Mouse (Mus musculus) spleen, postnatal 4 days (tissue): Measurements from ENCODE around the gene Gli1.

Experiments
- DNase-seq, 2 experiments: peaks; one replicate each; pipeline ENCODE4 v3.0.0; 2022; ENCODE audit warnings: low spot score in 2 of 2

Gli1 gene

DNA sequence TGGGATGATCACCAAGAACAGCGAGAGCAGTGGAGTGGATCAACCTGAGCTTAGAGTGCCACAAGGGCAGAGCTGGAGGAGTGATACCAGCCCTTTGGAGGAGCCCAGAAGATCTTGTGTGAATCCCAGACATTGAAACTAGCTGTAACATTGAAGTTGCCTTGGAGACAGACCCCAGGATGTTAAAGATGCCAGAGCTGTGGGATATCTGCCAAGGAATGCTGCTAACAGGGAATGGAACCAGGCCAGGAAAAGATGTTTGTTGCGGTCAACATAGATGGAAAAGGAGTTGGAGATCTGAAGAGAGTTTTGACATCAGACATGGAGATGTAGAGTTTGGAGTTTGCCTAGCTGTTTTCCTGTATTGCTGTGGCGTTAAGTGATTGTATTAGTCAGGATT is 4.4 kb upstream of the Gli1 start:
- DNase-seq: no peak

DNA sequence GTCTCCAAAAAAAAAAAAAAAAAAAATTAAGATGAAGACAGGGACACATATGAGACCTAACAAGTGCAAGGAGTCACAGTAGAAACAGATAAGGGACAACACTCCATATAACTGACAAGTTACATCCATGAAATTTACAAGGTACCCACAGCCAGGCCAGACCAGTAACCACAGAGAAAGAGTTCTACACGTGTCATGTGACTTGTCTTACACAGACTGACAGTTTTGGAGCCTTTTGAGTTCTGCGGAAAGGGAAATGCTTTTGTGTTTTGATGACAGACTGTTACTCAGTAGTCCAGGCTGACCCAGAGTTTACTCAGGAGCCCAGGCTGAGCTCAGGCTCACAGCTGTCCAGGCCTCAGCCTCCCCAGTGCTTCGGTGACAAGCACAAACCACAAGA is 1.3 kb upstream of the Gli1 start:
- DNase-seq: no peak

- DNase-seq: no peak
These were observed 449 bp downstream of the Gli1 start for GRCm38 (mm10) chr10:127341360-127341690.

GRCm38 (mm10) chr10:127340577-127341359 is 1.0 kb downstream of the Gli1 start:
- no peak for DNase-seq

DNA sequence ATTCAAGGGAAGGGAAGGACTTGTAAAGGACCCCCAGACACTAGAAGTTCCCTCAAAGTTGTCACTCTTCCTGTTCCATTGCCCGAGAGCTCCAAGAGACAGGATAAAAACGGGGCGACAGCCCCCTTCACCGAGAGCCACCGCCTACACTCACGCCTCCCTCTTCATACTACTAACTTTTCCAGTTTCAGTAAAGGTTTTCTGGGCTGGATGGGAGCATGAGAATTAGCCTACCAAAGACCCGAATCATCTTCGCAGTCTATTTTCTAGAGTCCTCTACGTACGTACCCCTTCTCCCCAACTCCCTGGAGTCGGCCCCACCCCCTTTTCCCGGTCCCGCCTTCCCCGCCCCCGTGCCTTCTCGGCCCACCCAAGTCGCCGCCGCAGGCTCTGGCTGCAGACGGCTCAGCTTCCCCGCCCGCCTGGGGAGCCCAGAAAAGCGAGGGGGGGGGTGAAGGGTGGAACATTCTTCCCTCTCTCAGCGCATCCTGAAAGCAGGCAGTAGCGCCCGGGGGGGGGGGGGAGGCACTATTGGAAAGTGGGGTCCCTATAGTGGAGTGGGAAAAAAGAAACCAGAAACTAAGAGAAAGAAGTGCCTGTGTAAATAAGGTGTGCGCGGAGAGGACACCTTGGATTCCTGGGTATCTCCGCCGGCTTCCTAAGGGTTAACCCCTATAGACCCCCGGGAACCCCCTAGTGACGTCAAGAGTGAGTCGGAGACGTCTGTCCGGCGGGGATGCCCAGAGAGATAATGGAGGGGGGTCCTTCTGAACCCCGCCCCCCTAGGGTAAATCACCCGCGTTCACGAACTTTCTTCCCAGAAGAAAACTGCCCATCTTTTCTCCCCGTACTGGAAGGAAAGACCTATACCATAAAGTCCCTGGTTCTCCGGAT is 1.8 kb downstream of the Gli1 start:
- no peak for DNase-seq

- DNase-seq: peak; percentile 84 to 91
These were observed 2.7 kb downstream of the Gli1 start for GRCm38 (mm10) chr10:127338930-127339682.

DNA sequence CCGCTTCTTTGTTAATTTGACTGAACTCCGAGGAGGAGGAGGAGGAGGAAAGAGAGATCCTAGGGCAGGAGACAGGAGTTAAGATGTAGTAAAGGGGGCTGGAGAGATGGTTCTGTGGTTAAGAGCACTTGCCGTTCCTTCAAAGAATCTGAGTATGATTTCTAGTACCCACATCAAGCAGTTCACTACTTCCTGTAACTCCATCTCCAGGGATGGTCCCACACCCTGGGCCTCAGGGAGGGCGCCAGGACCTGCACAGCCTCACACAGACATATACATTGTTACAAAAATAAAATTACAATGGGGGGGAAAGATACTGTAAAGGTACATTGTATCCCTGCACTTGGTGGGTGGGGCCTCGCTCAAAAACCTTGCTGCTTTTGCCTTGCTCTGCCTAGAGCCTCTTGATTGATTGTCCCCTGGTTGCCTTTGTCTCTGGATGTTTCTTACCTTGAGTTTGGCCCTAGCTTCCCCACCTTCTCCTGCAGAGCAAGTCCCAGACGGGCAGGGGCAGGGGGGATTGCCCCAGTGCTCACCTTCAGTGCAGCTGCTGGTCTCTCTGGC is 4.2 kb downstream of the Gli1 start:
- no peak for DNase-seq

DNA sequence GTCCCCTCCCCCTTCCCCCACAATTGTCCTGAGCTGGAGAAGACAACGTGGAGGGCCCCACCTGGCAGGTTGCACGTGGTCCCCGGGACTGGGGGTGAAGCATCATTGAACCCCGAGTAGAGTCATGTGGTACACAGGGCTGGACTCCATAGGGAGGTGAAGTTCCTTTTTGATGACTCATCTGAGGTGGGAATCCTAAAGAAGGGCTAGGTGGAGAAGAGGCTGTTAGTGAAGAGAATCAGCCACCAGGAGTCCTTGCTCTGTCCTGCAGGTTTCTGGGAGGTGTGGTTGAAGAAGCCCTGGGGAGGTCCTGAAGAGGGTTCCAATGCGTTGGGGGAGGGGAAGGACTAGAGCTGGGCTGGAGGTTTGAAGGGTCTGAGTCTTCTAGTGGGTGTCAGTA is 4.8 kb downstream of the Gli1 start:
- DNase-seq: no peak

GRCm38 (mm10) chr10:127335271-127335670 is 6.5 kb downstream of the Gli1 start:
- DNase-seq: no peak

DNA sequence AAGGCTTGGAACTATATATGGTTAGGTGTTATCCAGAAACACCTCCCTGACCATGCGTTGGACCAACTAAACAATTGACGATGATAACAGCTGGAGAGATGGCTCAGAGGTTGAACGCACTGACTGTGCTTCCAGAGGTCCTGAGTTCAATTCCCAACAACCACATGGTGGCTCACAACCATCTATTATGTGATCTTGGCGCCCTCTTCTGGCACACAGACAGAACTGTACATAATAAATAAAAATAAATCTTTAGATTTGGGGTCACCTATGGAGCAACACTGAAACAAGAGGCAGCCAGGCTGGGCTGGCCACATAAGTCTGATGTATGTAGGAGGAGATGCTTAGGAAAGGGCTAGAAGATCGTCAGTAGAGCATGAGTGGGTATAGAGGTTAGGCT is 8.6 kb downstream of the Gli1 start:
- DNase-seq: no peak

DNA sequence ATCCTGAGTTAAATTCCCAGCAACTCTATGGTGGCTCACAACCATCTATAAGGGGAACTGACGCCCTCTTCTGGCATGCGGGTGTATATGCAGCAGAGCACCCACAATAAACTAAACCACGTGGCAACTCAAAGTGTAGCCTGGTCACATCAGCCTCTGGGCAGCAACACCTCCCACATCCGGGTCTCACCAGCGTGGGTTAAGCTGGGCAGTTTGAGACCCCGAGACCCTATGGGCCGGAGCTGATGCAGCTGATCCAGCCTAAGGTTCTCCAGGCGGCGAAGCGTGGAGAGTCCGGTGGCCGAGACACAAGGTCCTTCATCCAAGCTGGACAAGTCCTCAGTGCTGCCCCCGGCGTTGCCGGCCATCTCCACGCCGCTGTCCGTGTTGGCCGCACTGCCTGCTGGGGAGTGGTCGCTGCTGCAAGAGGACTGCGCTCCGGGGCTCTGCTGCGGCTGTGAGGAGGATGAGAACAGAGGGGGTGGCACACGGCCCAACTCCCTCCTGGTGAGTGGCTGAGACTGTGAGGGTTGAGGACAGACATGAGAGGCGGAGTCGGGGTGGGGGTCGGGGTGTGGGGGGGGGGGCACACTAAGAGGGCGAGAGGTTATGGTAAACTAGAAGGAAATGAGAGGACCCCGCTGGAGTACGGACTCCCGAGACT is 9.4 kb downstream of the Gli1 start:
- DNase-seq: peak in 1 of 2 experiments; percentile 64

DNA sequence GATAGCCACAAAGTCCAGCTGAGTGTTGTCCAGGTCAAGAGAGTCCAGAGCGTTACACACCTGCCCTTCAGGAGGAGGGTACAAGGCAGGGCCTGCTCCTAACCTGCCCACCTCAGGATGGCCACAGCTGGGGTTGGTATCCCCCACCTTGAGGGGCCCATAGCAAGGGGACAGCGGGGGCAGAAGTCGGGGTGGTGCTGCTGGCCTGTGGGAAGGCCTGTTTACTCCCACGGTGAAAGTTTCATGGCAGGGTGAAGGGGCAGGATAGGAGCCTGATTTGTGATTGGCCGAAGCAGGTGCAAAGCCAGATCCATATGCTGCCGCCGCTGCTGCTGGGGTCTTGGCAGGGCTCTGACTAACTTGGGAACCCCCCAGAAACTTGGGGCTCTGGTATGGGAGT is 11.6 kb downstream of the Gli1 start:
- DNase-seq: no peak

- no peak for DNase-seq
These were observed 14.2 kb downstream of the Gli1 start for GRCm38 (mm10) chr10:127327461-127328145.

DNA sequence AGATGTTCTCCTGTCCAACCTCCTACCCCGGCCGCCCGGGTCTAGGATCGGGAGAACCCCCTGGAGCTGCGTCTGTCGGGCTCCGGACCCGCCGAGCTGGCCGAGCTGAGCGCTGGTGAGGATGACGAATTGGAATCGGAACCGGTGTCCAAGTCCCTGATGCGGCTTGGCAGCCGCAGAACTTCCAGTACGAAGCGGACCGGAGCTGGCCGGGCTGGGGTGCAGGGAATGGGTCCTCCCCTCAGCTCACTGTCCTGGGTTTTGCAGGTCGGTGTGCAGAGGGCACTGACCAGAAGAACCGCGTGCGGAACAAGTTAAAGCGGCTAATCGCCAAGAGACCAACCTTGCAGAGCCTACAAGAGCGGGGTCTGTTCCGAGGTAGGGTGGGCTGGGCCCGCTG is 14.9 kb downstream of the Gli1 start:
- no peak for DNase-seq

- DNase-seq: peak in 1 of 2 experiments; percentile 49
These were observed 15.6 kb downstream of the Gli1 start for GRCm38 (mm10) chr10:127326017-127326801.

GRCm38 (mm10) chr10:127325454-127326016 is 16.2 kb downstream of the Gli1 start:
- no peak for DNase-seq

DNA sequence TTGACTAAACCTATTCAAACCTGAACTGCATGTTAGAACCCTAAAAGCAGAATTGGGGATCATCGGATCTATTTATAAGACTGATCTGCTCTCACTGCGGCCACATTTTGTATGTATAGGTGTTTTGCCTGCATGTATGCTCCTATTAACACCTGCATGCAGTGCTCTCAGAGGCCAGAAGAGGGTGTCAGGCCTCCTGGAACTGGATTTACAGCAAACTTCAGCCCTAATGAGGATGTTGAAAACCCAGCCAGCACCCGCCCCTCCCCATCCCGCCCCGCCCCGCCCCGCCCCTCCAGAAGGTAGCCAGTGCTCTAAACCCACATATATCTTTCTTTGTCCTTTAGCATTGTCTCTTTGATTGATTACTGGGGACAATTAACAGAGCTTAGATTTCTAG is 17.3 kb downstream of the Gli1 start:
- DNase-seq: peak; percentile 80 to 85

GRCm38 (mm10) chr10:127323131-127323855 is 18.5 kb downstream of the Gli1 start:
- peak in 1 of 2 experiments; percentile 61 for DNase-seq

GRCm38 (mm10) chr10:127322669-127323068 is 19.1 kb downstream of the Gli1 start:
- DNase-seq: no peak
